Mouse (Mus musculus): Measurements from ENCODE around the gene Cdk19.

DNA sequence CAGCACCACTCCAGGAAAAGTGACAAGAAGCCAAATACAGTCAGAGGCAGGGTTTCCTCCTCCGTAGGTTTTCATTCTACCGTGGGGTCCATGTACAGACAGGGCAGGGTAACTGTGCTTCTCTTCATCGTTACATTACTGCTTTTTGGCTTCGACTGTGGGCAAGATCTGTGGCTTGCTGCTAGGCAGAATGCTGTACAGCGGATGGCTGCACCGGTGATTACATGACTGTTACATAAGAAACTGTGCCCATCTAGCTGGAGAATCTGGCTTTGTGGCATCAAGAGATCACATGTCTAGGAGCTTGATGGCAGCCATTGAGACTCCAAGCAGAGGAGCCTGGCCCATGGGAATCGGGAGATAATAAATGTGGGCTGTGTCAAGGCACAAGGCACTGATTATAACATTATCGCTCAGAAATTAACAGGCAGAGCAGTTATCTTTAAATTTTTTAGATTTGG, 187.0 kb downstream of the Cdk19 start:
- TF ChIP-seq CTCF (conservative IDR thresholded peaks at IDR 0.05; ENCODE audit: insufficient read depth, insufficient read length, low read depth, low read length), result no peak
- no peak for TF ChIP-seq POLR2A (IDR thresholded peaks at IDR 0.05; ENCODE audit: low read depth, low read length)

All from kidney, adult 2 months (tissue).